Mouse (Mus musculus): ENCODE results near the gene Ercc4.

The Ercc4 gene

GRCm38 (mm10) chr16:13197293-13197692 is 87.8 kb downstream of the Ercc4 start:
- 10% methylated on average over 5 of the region's 5 CpGs for WGBS

- WGBS, result 38% methylated on average over 2 of the region's 2 CpGs
These were observed 89.7 kb downstream of the Ercc4 start for GRCm38 (mm10) chr16:13199204-13199603.
